Mouse (Mus musculus) lung, postnatal 10 days (tissue): ENCODE results near the gene Rbfox1.
A peak's percentile ranks its signal among the peaks of the same experiment; 100 is the strongest.

Source experiments
- DNase-seq: peaks from one replicate; pipeline ENCODE4 v3.0.0; 2021

The Rbfox1 gene

GRCm38 (mm10) chr16:5884746-5885689, at the start of gene Rbfox1:
Gene Rbfox1 (plus strand): TSS chr16:5885355.
- no peak for DNase-seq

GRCm38 (mm10) chr16:5836744-5837143, 48.4 kb upstream of the Rbfox1 start:
- DNase-seq = no peak

GRCm38 (mm10) chr16:5841167-5841566, 44.0 kb upstream of the Rbfox1 start:
- DNase-seq = peak; percentile 16

GRCm38 (mm10) chr16:5845645-5846044, 39.5 kb upstream of the Rbfox1 start:
- no peak for DNase-seq

- DNase-seq = no peak
These were observed 32.1 kb upstream of the Rbfox1 start for GRCm38 (mm10) chr16:5853055-5853454.

- no peak for DNase-seq
These were observed 20.8 kb upstream of the Rbfox1 start for GRCm38 (mm10) chr16:5864350-5864749.

- DNase-seq = no peak
These were observed 18.2 kb upstream of the Rbfox1 start for GRCm38 (mm10) chr16:5866966-5867365.

- peak; percentile 7 for DNase-seq
These were observed 14.8 kb upstream of the Rbfox1 start for GRCm38 (mm10) chr16:5870391-5870790.

GRCm38 (mm10) chr16:5881820-5882219, 3.3 kb upstream of the Rbfox1 start:
- DNase-seq = peak; percentile 81

- DNase-seq = no peak
These were observed 515 bp downstream of the Rbfox1 start for GRCm38 (mm10) chr16:5885690-5886050.

- no peak for DNase-seq
These were observed 10.4 kb downstream of the Rbfox1 start for GRCm38 (mm10) chr16:5895564-5895963.

GRCm38 (mm10) chr16:5898330-5898729, 13.2 kb downstream of the Rbfox1 start:
- DNase-seq = no peak

GRCm38 (mm10) chr16:5910742-5911141, 25.6 kb downstream of the Rbfox1 start:
- DNase-seq = no peak

- peak; percentile 30 for DNase-seq
These were observed 26.7 kb downstream of the Rbfox1 start for GRCm38 (mm10) chr16:5911880-5912327.

GRCm38 (mm10) chr16:5917937-5918336, 32.8 kb downstream of the Rbfox1 start:
- no peak for DNase-seq

- no peak for DNase-seq
These were observed 41.8 kb downstream of the Rbfox1 start for GRCm38 (mm10) chr16:5926986-5927385.

- DNase-seq = peak; percentile 72
These were observed 46.5 kb downstream of the Rbfox1 start for GRCm38 (mm10) chr16:5931680-5932079.

- no peak for DNase-seq
These were observed 54.9 kb downstream of the Rbfox1 start for GRCm38 (mm10) chr16:5940016-5940415.

- no peak for DNase-seq
These were observed 60.5 kb downstream of the Rbfox1 start for GRCm38 (mm10) chr16:5945682-5946081.

GRCm38 (mm10) chr16:5953106-5953505, 68.0 kb downstream of the Rbfox1 start:
- DNase-seq = no peak

GRCm38 (mm10) chr16:5957418-5957817, 72.3 kb downstream of the Rbfox1 start:
- no peak for DNase-seq

- DNase-seq = no peak
These were observed 76.6 kb downstream of the Rbfox1 start for GRCm38 (mm10) chr16:5961786-5962185.

GRCm38 (mm10) chr16:5974172-5974571, 89.0 kb downstream of the Rbfox1 start:
- no peak for DNase-seq
